Mouse (Mus musculus) lung, adult 18-20 months (tissue): ENCODE data around the gene Baz2b.

Source experiments
- DNase-seq, 2 experiments: peaks; one replicate each; pipeline ENCODE4 v3.0.0; 2022; ENCODE audit warnings: mixed read lengths in 2 of 2

Baz2b gene

GRCm38 (mm10) chr2:60126292-60126691 lies 83.3 kb downstream of the Baz2b start:
- no peak for DNase-seq

- DNase-seq = peak; percentile 61 to 63
These were observed 84.3 kb downstream of the Baz2b start for GRCm38 (mm10) chr2:60125049-60126004.

GRCm38 (mm10) chr2:60124648-60125048 lies 85.0 kb downstream of the Baz2b start:
- peak; percentile 56 to 57 for DNase-seq

- no peak for DNase-seq
These were observed 85.6 kb downstream of the Baz2b start for GRCm38 (mm10) chr2:60123911-60124647.

- DNase-seq = no peak
These were observed 86.4 kb downstream of the Baz2b start for GRCm38 (mm10) chr2:60123061-60123874.

GRCm38 (mm10) chr2:60122188-60122587 lies 87.5 kb downstream of the Baz2b start:
- no peak for DNase-seq

- no peak for DNase-seq
These were observed 89.0 kb downstream of the Baz2b start for GRCm38 (mm10) chr2:60120681-60121080.

GRCm38 (mm10) chr2:60118684-60119558 lies 90.7 kb downstream of the Baz2b start:
- no peak for DNase-seq

GRCm38 (mm10) chr2:60117867-60118266 lies 91.8 kb downstream of the Baz2b start:
- no peak for DNase-seq

- DNase-seq = no peak
These were observed 93.6 kb downstream of the Baz2b start for GRCm38 (mm10) chr2:60115891-60116554.

- no peak for DNase-seq
These were observed 94.7 kb downstream of the Baz2b start for GRCm38 (mm10) chr2:60114901-60115300.

GRCm38 (mm10) chr2:60113661-60114560 lies 95.7 kb downstream of the Baz2b start:
- no peak for DNase-seq

- DNase-seq = no peak
These were observed 97.5 kb downstream of the Baz2b start for GRCm38 (mm10) chr2:60112116-60112515.

- no peak for DNase-seq
These were observed 100.6 kb downstream of the Baz2b start for GRCm38 (mm10) chr2:60109001-60109400.

GRCm38 (mm10) chr2:60096625-60097024 lies 113.0 kb downstream of the Baz2b start:
- no peak for DNase-seq

GRCm38 (mm10) chr2:60090280-60090679 lies 119.4 kb downstream of the Baz2b start:
- no peak for DNase-seq

- DNase-seq = peak in 1 of 2 experiments; percentile 25
These were observed 120.0 kb downstream of the Baz2b start for GRCm38 (mm10) chr2:60089528-60090247.

GRCm38 (mm10) chr2:60088785-60089527 lies 120.7 kb downstream of the Baz2b start:
- DNase-seq = peak; percentile 64 to 81
